26 mouse cellular contexts compared by ENCODE assay signal in genomic region chr19:7236011-7236410, GRCm38 (mm10).
"Had no signal": no experiment of that assay in that cellular context is flagged by ENCODE, and none has a peak within 500 bp of the region (broad histone marks: within the 10 kb centered on the region; RNA-seq: fewer than 3 reads in every experiment).

No protein-coding gene starts in this region.

- H3K9ac ChIP-seq: limb, embryonic 13.5 days; liver, embryonic 12.5 days; liver, embryonic 15.5 days; lung, embryonic 15.5 days; midbrain, embryonic 13.5 days; neural tube, embryonic 15.5 days had no signal

- H3K9me3 ChIP-seq: limb, embryonic 10.5 days; limb, embryonic 13.5 days; liver, embryonic 12.5 days; liver, embryonic 15.5 days; lung, embryonic 15.5 days; megakaryocyte, embryonic 14.5 days; midbrain, embryonic 10.5 days; midbrain, embryonic 13.5 days; neural tube, embryonic 15.5 days had no signal

- H3K27ac ChIP-seq: kidney, postnatal 0 days; layer of hippocampus, adult 2 months; limb, embryonic 10.5 days; limb, embryonic 13.5 days; liver, embryonic 12.5 days; liver, embryonic 15.5 days; lung, embryonic 15.5 days; midbrain, embryonic 10.5 days; midbrain, embryonic 13.5 days; neural tube, embryonic 15.5 days; stomach, postnatal 0 days had no signal

- H3K4me3 ChIP-seq: layer of hippocampus, adult 2 months; limb, embryonic 10.5 days; limb, embryonic 13.5 days; liver, embryonic 12.5 days; liver, embryonic 15.5 days; lung, embryonic 15.5 days; midbrain, embryonic 10.5 days; midbrain, embryonic 13.5 days; myocyte; neural tube, embryonic 15.5 days had no signal

- DNase-seq: layer of hippocampus, adult 9-11 months; liver; lung, adult 18-20 months; lung, postnatal 10 days; lung, postnatal 36 days; right cerebral cortex, adult 18-20 months; right cerebral cortex, postnatal 14 days; right cerebral cortex, postnatal 4 days; thymus, adult 2 months; thymus, postnatal 14 days; thymus, postnatal 4 days had no signal

- H3K4me2 ChIP-seq: limb, embryonic 13.5 days; liver, embryonic 12.5 days; liver, embryonic 15.5 days; lung, embryonic 15.5 days; midbrain, embryonic 13.5 days; neural tube, embryonic 15.5 days had no signal

- H3K27me3 ChIP-seq: limb, embryonic 13.5 days; liver, embryonic 12.5 days; liver, embryonic 15.5 days; lung, embryonic 15.5 days; megakaryocyte, embryonic 14.5 days; midbrain, embryonic 13.5 days; neural tube, embryonic 15.5 days had no signal

- ATAC-seq: intestine, embryonic 16.5 days; liver, embryonic 12.5 days; midbrain, embryonic 13.5 days; midbrain, embryonic 16.5 days had no signal
